Mouse (Mus musculus): ENCODE measurements around the gene Spsb2.
"Not testable (repeated sequence)": the region's sequence is repeated elsewhere in the genome, so short reads cannot be mapped to it uniquely, and the experiment has no call there.

- not testable (repeated sequence) for TF ChIP-seq CTCF (IDR thresholded peaks at IDR 0.05; ENCODE audit: low read depth, low read length); TAL1 (conservative IDR thresholded peaks at IDR 0.05; ENCODE audit: low read depth, low read length)
Measured at GRCm38 (mm10) chr6:124831199-124831598, 22.7 kb downstream of the Spsb2 start.
